Mouse (Mus musculus) ES-Bruce4 (cell line): ENCODE results near the gene Def6. TPM values are rescaled to one million over a fixed set of nuclear protein-coding genes. Genes with fewer than 3 reads are reported as not detected.

Source experiments
- H3K27ac ChIP-seq: 2 replicates; pipeline ENCODE4 v1.5.1; 2012; ENCODE audit warnings: low read length, inconsistent platforms; ENCODE audit not compliant: insufficient read depth
- H3K27me3 ChIP-seq: 2 replicates; pipeline ENCODE4 v1.6.1; 2012; ENCODE audit warnings: mild to moderate bottlenecking, low read length, inconsistent platforms; ENCODE audit not compliant: control insufficient read depth, poor library complexity, insufficient read depth, severe bottlenecking
- H3K36me3 ChIP-seq: 2 replicates; pipeline ENCODE4 v1.6.1; 2012; ENCODE audit warnings: inconsistent platforms, mild to moderate bottlenecking, low read length, moderate library complexity; ENCODE audit not compliant: control insufficient read depth, poor library complexity, insufficient read depth, severe bottlenecking
- H3K4me1 ChIP-seq: one replicate; pipeline ENCODE4 v1.8.1; 2011; ENCODE audit warnings: low read length; ENCODE audit not compliant: control insufficient read depth, insufficient read depth
- H3K4me3 ChIP-seq: 2 replicates; pipeline ENCODE4 v1.5.1; 2011; ENCODE audit warnings: low read depth, mild to moderate bottlenecking, low read length
- H3K9ac ChIP-seq: 2 replicates; pipeline ENCODE4 v1.6.1; 2012; ENCODE audit warnings: low read depth, mild to moderate bottlenecking, inconsistent platforms; ENCODE audit not compliant: poor library complexity, severe bottlenecking
- H3K9me3 ChIP-seq: replicated peaks from 2 replicates; pipeline ENCODE4 v1.6.1; 2012; ENCODE audit warnings: mild to moderate bottlenecking, low read length, inconsistent platforms; ENCODE audit not compliant: control insufficient read depth, poor library complexity, insufficient read depth, severe bottlenecking
- CTCF ChIP-seq: IDR thresholded peaks from one replicate; pipeline ENCODE4 v1.8.1; 2011; ENCODE audit warnings: low read depth, low read length
- EP300 ChIP-seq: IDR thresholded peaks from 2 replicates; pipeline ENCODE4 v1.6.1; 2011; ENCODE audit warnings: low read depth, low read length; ENCODE audit not compliant: insufficient read depth
- POLR2A ChIP-seq: IDR thresholded peaks from one replicate; pipeline ENCODE4 v1.8.1; 2011; ENCODE audit warnings: low read length; ENCODE audit not compliant: insufficient read depth
- polyA plus RNA-seq: library from polyadenylated mRNA; stranded (reverse); fragments of >200 nt; gene quantifications from 2 replicates; pipeline ENCODE4 v1.2.4, GENCODE M21; 2011; ENCODE audit warnings: low read depth; ENCODE audit not compliant: missing spikeins, insufficient read depth, insufficient read length

The Def6 gene
- polyA plus RNA-seq, 1 experiment = 28.4 TPM

DNA sequence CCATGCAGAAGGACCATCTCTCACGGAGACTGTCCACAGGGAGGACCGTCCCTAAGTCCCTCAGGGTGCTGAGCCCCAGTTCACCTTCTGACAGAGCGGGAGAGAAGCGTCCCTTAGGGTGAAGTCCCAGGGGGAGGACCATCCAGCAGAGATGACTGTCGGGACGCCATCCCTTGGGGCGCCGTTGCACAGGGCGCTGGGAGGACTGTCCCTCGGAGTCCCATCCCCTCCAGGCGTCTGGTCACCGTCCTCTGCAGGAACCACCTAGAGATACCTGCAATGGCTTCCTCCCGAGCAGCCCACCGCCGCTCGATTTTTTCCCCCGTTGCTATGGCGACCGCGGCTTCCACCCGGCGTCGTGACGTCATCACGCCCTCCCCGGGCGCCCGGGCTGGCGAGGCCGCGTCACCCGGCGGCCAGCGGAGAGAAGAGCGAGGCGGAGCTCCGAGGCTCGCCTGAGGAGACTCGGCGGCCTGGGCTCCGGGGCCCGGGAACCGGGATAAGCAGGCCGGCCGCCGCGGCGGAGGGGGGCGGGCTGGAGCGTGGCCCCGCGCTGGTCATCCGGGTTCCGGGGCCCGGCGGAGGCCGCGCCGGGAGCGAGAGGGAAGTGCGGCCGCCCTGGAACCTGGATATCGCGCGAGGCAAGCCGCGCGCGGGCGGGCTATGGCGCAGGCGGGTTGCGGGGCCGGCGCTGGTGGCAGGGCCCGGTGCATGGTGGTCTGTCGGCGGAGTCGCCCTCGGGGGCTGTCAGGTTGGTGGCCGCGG is 30.6 kb upstream of the Def6 start, which contains the start of gene Zfp523:
TSS of gene Zfp523 (plus strand) at position 355 of the 765 bp plus-strand sequence.
- TF ChIP-seq EP300 (no peak), CTCF (no peak), POLR2A (no peak)
- Histone ChIP-seq H3K27me3 (no peaks in the 10 kb centered on the region), H3K4me3 (peak within 1 kb of the TSS; percentile 71), H3K9ac (peak within 1 kb of the TSS; percentile 95), H3K9me3 (no peaks in the 10 kb centered on the region), H3K4me1 (peaks cover 12% of the 10 kb centered on the region), H3K36me3 (no peaks in the 10 kb centered on the region), H3K27ac (no peak within 1 kb of the TSS)

- Histone ChIP-seq H3K9me3 (no peaks in the 10 kb centered on the region), H3K27ac (no peak overlapping the region), H3K36me3 (no peaks in the 10 kb centered on the region), H3K27me3 (no peaks in the 10 kb centered on the region), H3K9ac (peak overlapping the region; percentile 95), H3K4me1 (peaks cover 9% of the 10 kb centered on the region), H3K4me3 (peak overlapping the region; percentile 71)
- TF ChIP-seq CTCF (no peak), EP300 (no peak), POLR2A (no peak)
Measured at GRCm38 (mm10) chr17:28177540-28178046, 30.0 kb upstream of the Def6 start.

DNA sequence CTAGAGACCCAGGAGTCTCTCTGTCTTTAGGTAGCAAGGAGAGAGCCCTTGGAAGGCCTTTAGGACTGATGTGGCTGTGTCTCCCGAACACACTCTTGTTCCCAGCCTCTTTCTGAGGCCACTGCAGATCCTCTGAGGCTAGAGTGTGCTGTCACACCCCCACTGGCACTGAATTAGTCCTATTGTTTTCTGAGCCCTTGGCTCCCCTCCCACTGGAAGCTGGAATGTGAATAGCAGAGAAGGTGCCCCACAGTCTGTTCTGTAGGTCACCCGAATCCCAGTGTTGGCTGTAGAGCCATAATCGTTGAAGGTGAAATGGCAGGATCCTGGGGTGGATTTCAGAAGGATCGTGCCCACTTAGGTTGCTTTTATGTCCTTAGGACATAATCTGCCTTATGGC is 27.2 kb upstream of the Def6 start:
- H3K27ac ChIP-seq = 0 out of 2 replicates have a peak overlapping the region, but pooled peaks have one; percentile 3
- H3K27me3 ChIP-seq = no peaks in the 10 kb centered on the region
- H3K36me3 ChIP-seq = no peaks in the 10 kb centered on the region
- H3K9ac ChIP-seq = no peak overlapping the region
- H3K4me1 ChIP-seq = peaks cover 6% of the 10 kb centered on the region
- no peaks in the 10 kb centered on the region for H3K9me3 ChIP-seq
- no peak for TF ChIP-seq CTCF
- no peak for TF ChIP-seq POLR2A
- TF ChIP-seq EP300 = no peak
- H3K4me3 ChIP-seq = no peak overlapping the region

GRCm38 (mm10) chr17:28180783-28181544 is 26.6 kb upstream of the Def6 start:
- H3K4me3 ChIP-seq = no peak overlapping the region
- H3K9ac ChIP-seq = no peak overlapping the region
- peaks cover 6% of the 10 kb centered on the region for H3K4me1 ChIP-seq
- H3K36me3 ChIP-seq = no peaks in the 10 kb centered on the region
- H3K27me3 ChIP-seq = no peaks in the 10 kb centered on the region
- TF ChIP-seq CTCF (no peak), EP300 (no peak), POLR2A (no peak)
- H3K27ac ChIP-seq = no peak overlapping the region
- H3K9me3 ChIP-seq = no peaks in the 10 kb centered on the region

- Histone ChIP-seq H3K9me3 (no peaks in the 10 kb centered on the region), H3K27ac (no peak overlapping the region), H3K9ac (no peak overlapping the region), H3K27me3 (no peaks in the 10 kb centered on the region), H3K36me3 (no peaks in the 10 kb centered on the region), H3K4me3 (no peak overlapping the region), H3K4me1 (peaks cover 2% of the 10 kb centered on the region)
- TF ChIP-seq POLR2A (no peak), EP300 (no peak), CTCF (no peak)
Measured at GRCm38 (mm10) chr17:28184971-28185638, 22.5 kb upstream of the Def6 start.
